Mouse (Mus musculus) c-Kit-positive CD71-positive TER-119-negative erythroid progenitor cells, embryonic 14.5 days (primary cell): ENCODE data around the gene Abca1.
A peak's percentile ranks its signal among the peaks of the same experiment; 100 is the strongest.

Source experiments
- DNase-seq: peaks from one replicate; pipeline ENCODE4 v3.0.0-alpha.2; 2013; ENCODE audit warnings: low read depth

The Abca1 gene

DNA sequence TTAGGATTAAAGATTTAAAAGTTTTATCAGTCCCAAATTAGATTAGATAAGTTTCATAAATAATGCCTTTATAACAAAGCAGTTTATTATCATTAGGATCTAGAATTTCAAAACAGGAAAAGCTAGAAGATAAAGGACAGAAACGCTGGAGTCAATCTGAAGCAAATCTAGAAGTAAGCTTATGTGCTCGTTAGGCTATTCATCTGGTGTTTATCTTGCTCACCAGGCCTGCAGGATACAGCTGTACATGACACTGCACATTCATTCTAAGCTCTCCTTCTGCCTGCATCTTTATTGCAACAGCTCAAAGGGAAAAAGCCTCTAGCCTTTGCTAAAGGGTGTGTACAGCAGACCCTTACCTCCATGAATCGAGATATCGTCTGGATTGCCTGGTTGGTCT is 74.1 kb downstream of the Abca1 start:
- no peak for DNase-seq

- no peak for DNase-seq
Observed at GRCm38 (mm10) chr4:53083071-53083470, 76.6 kb downstream of the Abca1 start.

DNA sequence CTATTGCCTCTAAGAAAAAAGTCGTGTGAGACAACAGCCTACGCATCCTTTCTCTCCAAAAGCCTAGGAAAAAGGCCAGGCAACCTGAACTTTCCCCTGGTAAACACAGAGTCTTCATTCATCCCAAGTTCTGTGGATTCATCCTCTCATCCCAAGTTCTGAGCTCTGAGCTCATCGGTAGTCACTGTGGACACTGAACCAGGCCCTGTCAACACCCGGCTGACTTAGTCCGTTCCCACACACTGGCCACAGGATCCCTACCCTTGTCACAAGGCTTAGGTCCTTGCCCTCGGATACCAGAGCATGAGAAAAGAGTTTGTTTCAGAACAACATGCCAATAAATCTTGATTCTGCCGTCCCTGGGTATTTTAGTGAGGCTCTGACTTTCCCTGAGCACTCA is 77.2 kb downstream of the Abca1 start:
- DNase-seq, result no peak

DNA sequence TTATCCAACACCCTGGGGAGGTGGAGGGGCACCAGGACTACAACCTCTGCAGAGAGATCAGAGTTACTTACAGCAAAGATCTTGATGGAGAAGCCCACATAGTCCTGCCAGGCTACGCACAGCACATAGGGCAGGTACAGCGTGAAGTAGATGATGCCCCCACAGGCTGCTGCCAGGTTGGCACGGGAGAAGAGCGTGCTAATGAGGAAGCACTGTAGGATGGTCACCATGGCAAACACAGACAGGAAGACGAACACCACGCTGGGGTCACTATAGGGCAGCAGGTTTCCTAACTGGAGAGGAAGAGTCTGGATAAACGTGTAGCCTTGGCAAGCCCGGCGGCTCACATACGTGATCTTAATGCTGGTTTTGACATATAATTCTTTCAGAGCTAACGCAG is 77.8 kb downstream of the Abca1 start:
- DNase-seq, result no peak

- DNase-seq, result no peak
Observed at GRCm38 (mm10) chr4:53080290-53080689, 79.4 kb downstream of the Abca1 start.

- DNase-seq, result no peak
Observed at GRCm38 (mm10) chr4:53078793-53079310, 80.8 kb downstream of the Abca1 start.

- no peak for DNase-seq
Observed at GRCm38 (mm10) chr4:53076788-53077350, 82.8 kb downstream of the Abca1 start.

DNA sequence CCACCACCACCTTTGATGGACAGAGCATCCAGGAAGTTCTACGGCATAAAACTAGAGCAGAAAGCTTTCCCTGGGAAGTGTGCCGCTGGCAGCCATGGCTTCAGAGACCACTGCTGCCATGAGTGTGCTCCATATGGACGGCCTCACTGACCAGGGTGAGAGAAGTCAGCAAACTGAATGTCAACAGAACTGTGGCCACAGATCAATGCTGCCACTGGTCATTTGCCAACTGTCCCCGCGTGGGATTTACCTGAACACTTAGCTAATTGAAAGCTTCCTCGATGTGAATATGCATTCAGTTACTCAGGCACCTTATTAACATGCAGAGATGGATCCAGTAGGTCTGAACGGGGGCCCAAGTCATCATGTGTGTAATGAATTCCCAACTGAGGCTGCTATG is 86.7 kb downstream of the Abca1 start:
- DNase-seq, result no peak

DNA sequence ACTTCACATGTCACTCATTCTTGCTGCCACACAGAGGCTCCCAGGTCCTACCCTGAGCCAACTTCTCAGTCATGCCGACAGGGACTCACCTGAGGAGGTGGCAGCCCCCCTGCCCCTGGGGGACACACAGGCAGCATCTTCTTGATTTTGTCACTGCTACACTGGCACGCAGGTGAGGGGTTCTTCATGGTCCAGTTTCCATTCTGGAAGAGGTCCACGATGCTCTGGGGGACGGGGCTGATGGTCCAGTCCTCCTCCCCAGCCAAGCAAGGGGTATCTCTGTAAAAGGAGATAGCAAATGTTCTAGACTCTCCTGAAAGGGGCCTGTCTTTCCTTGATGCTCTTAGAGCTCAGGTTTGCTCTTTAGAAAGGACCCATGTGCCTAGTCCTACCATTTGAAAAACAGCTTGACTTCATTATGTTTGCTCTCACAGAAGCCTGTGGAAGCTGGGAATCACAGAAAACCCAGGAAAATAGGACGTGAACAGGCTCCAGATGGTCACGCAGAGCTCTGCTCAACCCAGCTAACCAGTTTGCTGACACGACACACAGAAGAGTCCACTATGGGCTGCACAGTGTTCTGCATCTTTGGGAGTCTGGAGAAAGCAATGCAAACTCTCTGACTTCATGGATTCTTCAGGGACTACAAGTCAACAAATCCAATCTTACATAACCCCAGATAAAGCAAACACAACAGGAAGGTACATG is 97.2 kb downstream of the Abca1 start:
- DNase-seq, result no peak

DNA sequence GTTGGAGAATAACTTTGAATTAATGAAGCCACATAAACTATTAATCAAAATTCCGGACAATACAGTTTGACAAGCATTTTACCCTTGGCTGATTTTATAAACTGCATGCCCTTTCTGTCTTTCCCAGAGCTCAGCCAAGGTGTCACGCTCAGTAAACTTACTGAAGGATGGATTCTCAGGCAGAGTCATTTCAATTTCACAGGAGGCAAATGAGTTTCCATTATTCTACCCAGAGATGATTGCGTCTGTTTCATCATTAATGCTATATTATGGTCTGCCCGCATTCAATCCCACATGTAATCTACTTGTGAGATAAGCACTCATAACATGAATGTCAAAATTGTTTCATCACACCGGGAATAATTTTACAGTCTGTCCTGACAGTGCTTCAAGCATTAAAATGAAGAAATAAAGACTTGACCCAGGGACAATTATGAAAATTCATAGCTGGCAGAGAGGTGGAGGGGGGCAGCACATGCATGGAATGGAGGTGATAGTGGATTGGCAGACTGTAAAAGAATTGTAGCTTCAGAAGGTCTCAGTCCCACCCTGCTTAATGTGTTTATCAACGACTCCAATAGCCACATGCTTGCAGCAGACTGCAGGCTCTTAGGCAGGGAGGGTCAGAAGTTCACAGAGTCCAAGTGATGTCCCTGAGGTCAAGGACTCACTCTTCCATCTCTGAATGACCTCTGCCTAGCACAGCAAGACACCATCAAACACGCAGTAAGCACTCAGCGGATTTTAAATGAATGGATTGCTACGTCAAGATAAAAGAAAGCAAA is 113.3 kb downstream of the Abca1 start:
- no peak for DNase-seq

DNA sequence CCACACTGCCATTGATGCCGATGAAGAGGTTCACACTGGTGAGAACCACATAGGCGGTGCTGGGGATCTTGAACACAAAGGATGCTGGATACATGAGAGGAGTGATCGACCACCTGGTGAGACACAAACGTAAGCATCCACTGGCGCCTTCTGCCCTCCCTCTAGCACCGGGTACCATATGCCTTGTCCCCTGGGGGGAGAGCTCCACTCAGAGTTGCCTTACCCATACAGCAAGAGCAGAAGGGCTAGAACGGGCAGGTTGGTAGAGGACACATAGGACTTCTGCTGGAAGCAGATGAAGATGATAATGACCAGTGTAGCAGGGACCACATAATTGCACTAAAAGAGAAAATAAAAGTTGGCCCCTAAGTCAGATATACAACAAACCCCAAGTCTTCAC is 113.9 kb downstream of the Abca1 start:
- DNase-seq, result no peak

DNA sequence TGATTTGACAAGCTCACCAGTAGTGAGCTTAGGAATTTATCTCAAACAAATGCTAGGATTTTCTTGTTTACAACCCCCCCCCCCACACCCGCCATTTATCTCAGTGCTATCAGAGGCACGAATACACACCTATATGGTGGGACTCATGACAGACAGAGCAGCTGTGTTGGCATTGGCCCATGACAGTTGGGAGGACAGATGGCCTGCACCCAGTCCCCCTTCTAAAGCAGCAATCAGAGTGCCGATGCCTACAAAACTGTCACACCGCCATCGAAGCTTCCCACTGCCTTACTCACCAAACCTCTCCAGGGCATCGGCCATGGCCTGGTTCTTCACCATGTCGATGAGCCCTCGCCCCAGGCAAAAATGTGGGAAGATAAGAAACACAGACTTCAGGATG is 115.9 kb downstream of the Abca1 start:
- no peak for DNase-seq

GRCm38 (mm10) chr4:53030326-53030948 is 129.3 kb downstream of the Abca1 start:
- no peak for DNase-seq

DNA sequence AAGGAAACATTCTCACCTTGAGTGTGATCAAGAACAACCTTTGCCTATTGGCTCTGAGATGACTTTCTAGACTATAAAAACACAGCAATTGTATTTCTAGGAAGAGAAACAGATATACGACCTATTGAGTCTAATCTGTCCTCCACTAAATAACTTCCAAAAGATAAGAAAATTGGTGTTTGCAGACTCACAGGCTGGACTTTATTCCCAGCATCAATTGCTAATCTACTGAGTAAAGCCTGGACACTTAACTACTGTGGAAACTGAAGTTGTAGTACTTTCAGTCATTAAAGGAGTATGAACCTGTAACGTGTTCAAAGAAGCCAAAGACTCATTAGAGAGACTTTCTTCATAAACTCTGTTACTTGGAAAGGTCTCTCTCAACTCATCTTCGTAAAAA is 131.9 kb downstream of the Abca1 start:
- DNase-seq, result no peak

GRCm38 (mm10) chr4:53024397-53024796 is 135.3 kb downstream of the Abca1 start:
- DNase-seq, result no peak

DNA sequence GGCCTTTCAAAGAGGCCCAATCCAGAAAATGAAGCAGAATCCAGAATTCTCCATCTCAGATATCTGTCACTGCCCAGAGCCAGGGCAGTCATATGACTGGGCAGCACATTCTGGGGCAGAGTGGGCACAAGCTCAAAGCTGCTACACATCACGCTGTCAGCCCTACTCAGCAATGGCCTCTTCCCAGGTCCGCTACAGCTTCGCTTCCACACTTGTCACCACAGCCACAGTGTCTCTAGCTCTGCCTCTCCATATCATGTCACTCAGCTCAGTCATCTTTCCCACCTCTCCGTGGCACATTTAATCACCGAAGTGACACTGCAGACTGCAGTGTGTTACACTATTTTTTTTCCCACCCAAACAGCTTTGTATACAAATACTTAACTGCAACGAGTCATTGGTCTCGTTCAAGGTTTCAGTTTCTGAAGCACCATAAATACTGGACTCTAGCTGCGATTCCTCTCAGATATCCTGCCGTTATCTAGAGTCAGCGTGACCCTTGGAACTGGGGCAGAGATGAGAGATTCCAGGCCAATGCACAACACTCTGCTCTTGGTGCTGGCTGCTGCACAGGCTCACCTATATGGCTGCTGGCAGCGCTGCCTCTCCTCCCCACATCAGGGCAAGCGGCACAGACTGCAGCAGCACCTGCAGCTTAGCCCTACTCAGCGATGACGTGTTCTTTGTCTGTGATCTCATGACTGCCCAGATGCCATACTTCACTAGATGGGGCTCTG is 136.3 kb downstream of the Abca1 start:
- no peak for DNase-seq

GRCm38 (mm10) chr4:53018392-53018791 is 141.3 kb downstream of the Abca1 start:
- DNase-seq, result no peak

DNA sequence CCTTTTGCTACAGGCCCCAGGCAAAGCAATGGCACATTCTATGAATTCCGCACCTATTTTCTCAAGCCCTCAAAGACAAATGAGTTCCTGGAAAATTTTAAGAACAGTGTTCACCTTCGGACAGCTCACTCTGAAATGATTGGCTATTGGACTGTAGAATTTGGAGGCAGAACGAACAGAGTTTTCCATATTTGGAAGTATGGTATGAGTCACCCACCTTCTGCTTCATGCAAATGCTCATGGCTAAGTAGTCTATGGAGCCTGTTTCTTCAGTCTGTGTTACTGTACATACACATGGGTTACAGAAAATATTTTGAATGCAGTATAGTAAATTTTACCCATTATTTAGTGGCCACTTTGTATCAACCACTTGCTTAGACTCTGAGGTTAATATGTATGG is 144.7 kb downstream of the Abca1 start:
- no peak for DNase-seq

DNA sequence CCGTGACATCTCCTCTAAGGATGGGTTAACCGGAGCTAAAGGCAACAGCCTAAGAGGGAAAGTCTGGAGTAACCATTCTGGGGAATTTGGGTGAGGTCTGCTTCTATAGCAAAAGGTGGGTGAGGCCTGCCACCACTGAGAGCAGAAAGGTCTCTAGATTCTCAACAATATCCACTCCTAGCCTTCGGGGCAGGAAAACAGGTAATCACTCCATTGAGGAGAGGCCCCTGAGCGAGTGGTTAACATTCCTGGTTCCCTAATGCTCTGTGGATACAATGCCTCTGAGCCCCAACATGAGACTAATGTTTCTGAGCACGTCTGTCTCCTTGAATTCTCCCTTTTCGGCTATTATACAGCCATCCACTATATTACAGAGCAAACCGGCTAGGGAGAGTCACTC is 145.3 kb downstream of the Abca1 start:
- DNase-seq, result no peak

DNA sequence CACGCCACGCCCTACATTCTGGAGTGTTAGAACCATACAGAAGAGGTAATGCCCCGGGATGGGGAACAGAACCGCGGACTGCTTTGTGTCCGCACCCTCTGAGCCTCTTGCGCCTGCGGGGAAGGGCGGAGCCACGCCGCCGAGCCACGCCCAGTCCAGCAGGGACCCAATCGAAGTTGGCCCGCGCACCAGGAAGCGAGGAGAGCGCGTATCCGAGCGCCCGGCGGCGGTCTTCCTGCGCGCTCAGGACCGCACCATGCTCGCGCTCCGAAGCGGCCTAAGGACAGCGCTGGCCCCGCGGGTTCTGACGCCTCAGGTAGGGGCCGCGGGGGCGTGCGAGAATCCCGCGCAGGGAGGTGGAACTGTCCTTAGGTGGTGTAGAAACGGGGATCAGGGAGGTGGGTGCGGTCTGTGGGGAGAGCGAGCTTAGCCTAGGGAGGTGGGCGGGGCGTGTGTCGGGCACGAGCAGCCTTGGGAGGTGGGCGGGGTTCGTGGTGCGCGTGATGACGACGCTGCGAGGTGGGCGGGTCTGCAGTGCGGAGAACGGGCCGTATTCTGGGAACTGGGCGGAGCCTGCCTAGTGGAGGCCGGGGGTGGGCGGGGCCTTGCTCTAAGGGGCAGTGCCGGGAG is 147.8 kb downstream of the Abca1 start, which contains the start of gene Nipsnap3b:
TSS of gene Nipsnap3b (plus strand) at position 149 of the 630 bp plus-strand sequence.
- peak; percentile 90 for DNase-seq

DNA sequence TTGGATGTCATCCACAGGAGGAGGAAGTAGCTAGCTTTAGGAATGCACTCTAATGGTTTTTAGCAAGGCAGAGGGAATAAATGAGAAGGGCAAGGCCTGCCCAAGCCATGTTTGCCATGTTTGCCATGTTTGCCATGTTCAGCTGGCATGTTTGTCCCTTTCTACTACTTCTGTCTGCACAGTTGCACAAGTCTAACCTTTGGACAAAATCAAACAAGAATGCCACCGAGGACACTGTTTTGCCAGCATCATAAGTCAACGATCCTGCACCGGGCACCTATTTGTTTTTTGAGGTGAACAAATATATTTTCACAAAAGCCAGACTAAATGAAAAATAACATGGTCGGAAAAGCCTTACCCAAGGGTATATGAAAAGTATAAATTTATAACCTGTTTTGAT is 149.8 kb downstream of the Abca1 start:
- DNase-seq, result no peak
